Mouse (Mus musculus) left cerebral cortex, postnatal 4 days (tissue): ENCODE results near the gene Vps53. TPM values are rescaled to one million over a fixed set of nuclear protein-coding genes. Genes with fewer than 3 reads are reported as not detected.
"Not testable (repeated sequence)": the region's sequence is repeated elsewhere in the genome, so short reads cannot be mapped to it uniquely, and the experiment has no call there.

Experiments used
- DNase-seq: peaks from one replicate; pipeline ENCODE4 v3.0.0-alpha.2; 2022
- intact Hi-C: fragments of 180-260 bp; cut with DNase I; formaldehyde crosslinking; loops from one replicate; pipeline ENCODE4 v1.15.1; 2025
- total RNA-seq, 2 experiments: library from RNA; stranded (reverse); gene quantifications; 2 replicates each; pipeline ENCODE4 v1.2.3; 2021

Vps53 gene
- 10 to 100 TPM; 75.1 to 86.2 TPM for total RNA-seq

DNA sequence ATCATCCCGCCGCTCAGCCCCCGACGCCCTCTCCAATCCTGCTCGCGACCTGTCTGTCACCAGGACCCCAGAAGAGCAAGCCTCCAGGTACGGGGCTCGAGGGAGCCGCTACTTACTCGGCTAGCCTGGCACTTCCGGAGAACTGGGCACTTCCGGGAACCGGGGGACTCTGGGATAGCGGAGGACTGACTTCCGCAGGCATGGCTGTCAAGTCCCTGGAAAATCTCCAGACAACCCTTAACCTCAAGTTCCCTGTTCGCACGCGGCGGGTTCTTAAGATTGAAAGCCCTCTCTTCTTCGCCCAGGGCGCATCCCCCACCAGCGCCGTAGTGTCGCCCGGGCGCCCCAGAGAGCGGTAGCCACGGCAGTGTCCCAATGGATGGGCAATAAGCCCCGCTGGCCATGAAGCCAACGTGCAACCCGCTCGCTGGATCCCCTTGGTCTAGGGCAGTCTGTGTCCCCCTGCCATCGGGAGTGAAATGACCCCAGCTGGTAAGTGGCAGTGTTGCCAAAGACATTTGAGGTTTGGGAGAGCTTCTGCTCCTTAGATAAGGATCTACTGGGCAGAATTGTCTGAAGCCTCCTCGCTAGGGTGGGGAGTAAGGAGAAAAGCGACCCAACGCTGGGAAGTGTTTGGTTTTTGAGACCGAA, at the start of gene Vps53, which contains the start of gene Fam57a:
Vps53 (minus strand) TSS at position 153 of the 651 bp plus-strand sequence.
Fam57a (plus strand) TSS at position 177 of the 651 bp plus-strand sequence.
- intact Hi-C loops, result no loop called here
- DNase-seq, result peak; percentile 87

DNA sequence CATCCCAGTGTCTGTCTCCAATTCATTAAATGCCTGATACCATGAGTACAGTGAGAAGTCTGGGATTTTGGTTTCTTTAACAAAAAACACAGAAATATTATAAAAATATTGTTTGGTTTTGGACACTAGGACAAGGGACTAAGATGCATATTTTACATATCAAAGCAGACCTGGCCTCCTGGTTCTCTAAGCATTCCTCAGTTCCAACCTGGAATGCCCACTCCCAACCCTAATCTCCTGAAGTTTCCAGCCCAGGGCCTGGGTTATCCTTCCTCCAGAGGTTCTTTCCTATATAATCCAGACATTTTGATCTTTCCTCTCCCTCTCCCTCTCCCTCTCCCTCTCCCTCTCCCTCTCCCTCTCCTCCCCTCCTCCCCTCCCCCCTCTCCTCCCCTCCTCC, 45.6 kb upstream of the Vps53 start:
- intact Hi-C loops, result no loop called here
- no peak for DNase-seq

DNA sequence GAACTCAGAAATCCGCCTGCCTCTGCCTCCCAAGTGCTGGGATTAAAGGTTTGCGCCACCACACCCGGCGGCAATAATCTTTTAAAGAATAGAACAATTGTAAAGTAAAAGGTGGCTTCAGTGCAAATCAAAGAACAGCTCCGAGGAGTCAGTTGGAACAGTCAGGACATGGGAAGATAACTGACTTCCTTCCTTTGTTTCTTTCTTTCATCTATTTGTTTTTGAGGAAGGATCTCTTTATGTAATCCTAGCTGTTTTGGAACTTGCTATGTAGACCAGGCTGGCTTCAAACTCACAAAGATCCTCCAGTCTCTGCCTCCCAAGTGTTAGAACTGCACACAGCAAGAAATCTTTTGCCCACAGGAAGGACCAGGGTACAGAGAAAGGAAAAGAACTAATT, 45.2 kb upstream of the Vps53 start:
- no peak for DNase-seq
- intact Hi-C loops, result no loop called here

DNA sequence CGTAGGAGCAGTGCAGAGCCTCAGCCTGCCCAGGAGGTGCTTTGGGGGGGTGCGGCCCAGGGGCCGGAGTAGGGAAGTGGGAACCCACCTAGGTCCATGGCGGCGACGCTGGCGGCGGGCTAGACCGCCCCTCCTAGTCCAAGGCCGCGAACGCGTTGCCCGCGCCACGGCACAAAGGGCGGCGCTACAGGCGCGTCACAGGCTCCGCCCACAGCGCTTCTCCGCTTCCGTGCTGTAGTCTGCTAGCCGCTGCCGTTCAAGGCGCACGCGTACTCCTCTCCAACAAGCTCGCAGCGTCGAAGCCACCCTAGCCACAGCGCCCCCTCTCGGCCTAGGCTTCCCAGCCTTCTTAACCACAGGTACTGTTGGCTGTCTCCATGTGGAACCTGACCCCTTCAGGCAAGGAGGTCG, 37.9 kb upstream of the Vps53 start, which contains the start of the genes Dbil5 and Gemin4:
Dbil5 (plus strand) TSS at position 219 of the 411 bp plus-strand sequence.
Gemin4 (minus strand) TSS at position 275 of the 411 bp plus-strand sequence.
- DNase-seq, result peak; percentile 98
- intact Hi-C loops, result no loop called here

DNA sequence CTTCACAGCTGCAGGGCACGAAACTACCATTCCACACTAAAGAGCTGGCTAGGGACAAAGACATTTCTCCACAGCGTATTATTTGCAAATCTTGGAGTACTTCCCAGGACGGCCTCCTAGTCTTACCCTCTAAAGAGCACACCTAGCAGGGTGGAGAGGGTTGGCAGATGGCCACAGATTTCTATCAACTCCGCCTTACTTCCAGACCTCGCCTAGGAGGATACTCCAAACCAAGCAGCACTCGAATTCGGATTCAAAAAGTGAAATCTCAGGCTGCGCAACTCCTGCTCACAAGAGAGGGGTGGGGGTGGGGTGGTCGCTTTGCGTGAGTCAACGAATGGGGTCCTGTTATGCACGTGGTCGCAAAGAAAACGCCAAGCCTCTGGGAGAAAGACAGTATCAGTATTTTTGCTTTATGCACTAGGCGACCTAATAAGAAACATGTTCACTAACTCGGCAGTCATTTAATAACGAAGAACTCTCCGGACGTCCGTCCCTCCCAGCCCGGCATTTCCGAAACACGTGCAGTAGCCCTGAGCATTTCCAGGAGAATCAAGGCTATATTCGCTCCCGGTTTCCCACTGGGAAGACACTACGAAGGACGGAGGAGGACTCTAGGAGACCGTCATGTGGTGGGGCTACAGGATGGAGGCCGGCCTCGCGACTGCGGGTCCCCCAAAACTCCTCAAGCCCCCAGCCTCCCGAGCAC, 37.4 kb upstream of the Vps53 start:
- peak; percentile 15 for DNase-seq
- intact Hi-C loops, result no loop called here

DNA sequence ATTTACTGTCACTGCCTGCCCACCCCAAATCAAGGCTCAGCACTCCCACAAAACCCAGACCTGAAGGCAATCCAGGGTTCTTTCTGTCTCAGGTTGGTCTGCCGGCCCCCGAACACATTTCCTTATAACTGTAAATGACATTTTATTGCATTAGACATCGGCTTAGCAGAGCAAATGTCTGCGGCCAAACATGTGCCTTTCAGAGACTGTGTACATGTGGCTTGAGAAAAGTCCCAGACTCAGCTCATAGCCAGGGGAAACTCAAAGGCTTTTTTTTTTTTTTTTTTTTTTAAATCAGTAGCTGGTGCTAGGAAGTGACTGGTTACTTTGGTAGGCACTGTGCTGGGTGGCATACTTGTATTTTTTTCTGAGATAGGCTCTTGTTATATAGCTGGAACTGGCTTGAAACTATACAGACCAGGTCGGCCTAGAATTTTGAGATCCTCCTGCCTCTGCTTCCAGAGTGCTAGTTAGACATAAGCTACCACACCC, 36.6 kb upstream of the Vps53 start:
- intact Hi-C loops, result no loop called here
- no peak for DNase-seq

DNA sequence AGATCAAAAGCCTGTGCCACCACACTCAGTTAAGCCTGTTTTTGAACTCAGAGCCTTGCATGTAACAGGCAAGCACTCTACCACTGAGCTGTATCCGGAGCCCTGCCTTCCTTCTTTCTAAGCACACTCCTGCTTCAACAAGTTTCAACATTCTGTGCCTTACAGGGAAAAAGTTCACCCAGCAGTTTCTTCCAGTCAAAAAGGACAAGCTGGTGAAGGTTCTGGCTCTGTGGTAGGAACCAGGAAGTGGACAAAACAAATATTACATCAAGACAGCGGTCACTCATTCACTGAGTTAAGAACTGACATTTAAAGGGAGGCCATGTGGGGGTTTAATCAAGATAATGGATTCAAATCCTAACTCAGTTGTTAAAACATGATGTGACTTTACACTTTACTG, 35.6 kb upstream of the Vps53 start:
- DNase-seq, result no peak
- intact Hi-C loops, result no loop called here

DNA sequence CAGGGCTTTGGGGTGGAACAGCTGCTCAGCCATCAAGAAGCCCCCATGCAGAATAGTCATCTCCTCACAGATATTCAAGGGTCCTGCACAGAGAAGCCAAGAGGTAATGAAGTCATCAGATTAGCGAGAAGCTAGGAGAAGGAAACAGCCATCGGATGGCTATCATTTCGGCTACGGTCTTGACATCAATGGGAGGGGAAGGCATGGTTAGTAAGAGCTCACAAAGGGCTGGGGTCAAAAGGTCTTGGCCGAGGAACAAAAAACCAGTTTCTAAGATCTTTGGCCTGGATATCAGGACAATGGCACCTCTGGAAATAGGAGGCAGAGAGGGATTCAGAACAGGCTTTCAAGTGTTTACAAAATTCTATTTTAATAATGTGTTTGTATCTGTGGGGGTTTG, 34.4 kb upstream of the Vps53 start:
- intact Hi-C loops, result no loop called here
- DNase-seq, result no peak

DNA sequence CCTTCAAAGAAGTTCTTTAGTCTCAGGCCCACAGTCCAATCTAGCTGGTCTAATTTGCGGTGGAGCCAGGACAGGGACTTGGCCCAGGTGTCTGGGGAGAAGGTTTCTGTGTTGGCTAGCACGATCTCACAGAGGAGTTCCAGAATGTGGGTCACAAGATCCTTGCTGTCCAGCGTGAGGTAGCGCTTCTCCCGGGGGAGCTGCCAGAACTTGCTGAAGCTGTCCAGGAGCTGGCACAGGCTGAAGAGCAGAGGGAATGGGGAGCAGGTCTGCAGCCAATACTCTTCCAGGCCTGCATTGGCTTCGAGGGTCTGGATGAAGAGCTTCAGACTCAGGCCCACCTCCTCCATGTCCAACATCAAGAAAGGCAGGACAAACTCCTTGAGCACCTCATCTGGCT, 32.1 kb upstream of the Vps53 start:
- DNase-seq, intact Hi-C loops: not testable (repeated sequence)

DNA sequence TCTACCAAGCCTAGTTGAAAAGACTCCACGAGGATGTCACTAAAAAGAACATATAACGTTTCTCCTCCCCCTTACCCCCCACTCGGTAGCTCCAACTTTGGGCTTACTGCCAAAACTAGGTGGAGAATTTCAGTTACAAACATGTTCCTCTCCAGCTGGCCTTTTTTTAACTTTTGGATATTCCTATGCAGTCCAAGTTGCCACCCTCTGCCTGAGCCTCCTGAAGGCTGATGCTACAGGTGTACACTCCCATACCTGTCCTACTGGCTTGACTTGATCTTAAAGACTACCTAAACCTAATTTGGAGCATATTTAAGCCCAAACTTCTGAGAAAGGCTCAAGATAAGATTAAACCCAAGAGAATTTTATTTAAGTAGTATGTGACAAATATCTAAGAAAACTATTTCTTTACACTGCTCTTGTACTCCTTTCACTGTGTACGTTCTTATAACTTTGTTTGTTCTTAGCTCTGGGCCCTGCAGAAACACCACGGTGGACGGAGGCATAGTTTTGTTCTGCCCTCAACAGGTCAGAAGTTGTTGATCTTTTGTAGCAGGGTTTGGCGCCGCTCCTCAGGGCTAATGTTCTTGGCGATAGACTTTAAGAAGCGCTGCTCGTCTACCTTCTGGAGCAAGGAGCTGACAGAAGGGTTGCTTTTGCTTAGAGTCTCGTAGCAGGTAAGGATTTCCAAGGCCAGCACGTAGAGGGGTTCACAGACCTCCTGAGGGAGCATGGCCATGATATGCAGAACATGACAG, 31.0 kb upstream of the Vps53 start:
- intact Hi-C loops, result no loop called here
- DNase-seq, result no peak

DNA sequence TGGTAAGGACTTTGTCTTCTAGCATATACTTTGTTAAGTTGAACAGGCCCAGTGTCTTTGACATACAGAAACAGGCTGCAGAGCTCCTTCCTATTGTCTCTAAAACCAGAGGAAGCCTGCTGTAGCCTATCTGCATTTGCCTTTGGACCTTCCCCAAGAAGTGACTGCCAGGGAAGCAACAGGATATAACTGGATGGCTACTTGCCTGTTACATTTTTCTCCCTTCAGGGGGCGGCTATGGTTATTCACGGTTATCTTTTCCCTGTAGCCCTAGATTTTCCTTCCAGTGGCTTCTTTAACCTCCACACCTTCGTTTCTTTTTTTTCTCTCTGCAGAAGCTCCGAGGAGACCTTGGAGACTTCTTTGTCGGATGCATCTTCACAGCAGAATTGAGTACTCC, 27.3 kb upstream of the Vps53 start:
- DNase-seq, result no peak
- intact Hi-C loops, result no loop called here

DNA sequence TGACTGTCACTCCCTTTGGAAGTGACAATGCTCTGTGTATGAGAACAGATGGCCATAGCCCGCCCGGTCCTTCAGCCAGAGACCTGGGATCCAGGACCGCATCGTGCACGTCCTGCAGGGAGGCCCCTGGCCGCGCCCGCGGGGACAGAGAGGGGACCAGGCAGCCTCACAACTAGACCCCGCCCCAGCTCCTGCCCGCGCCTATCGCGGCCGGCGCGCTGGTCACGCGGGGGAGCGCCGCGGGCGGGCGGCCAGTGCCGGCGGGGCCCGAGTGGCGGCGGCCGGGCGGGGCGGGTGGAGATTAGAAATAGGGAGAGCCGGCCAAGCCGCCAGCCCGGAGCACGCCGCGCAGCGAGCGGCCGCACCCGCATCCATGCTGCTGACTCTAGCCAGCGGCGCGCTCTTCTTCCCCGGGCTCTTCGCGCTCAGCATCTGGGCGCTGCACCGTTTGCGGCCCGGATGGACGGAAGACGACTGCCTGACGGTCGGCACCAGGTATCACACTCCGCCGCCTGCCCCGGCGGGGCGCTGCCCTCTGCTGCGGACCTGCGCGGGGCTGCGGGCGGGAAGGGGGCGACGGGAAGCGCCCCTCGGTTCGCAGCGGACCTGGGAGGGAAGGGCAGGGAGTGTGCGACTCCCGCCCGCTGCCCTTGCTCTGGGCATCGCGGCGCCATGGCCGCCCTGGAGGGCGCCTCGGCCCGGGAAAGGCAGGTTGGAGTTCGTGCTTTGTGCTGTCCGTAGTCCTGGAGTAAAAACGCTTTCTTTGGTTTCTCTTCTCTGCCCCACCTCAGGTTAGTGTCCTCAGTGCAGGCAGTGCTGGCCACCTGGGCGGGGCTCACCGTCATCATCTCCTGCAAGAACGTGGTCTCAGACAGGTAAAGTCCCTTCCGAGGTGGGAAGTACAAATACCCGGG, 22.6 kb upstream of the Vps53 start:
- peak; percentile 88 for DNase-seq
- intact Hi-C loops, result no loop called here

DNA sequence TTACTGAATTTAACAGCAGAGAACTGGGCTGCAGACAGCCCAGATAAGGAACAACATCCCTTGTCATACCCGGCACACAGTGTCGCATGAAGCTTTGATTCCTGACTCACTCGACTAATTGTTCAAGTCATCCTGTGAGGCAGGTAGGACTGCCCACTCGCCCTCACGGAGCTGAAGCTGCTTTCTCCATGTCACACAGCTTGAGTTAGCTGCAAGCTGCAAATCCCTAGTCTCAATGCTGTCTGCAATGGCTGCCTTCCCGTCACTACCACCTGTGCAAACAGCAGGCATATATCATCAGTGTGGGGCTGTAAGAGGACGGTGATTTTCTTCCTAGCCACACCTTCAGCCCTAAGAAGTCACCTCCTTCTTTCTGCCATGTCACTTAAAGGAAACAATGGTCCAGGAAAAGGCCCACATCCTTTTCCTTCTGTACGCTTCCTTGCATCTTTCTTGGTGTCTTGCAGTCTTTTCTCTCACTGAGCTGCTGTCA, 17.6 kb upstream of the Vps53 start:
- no peak for DNase-seq
- intact Hi-C loops, result no loop called here

DNA sequence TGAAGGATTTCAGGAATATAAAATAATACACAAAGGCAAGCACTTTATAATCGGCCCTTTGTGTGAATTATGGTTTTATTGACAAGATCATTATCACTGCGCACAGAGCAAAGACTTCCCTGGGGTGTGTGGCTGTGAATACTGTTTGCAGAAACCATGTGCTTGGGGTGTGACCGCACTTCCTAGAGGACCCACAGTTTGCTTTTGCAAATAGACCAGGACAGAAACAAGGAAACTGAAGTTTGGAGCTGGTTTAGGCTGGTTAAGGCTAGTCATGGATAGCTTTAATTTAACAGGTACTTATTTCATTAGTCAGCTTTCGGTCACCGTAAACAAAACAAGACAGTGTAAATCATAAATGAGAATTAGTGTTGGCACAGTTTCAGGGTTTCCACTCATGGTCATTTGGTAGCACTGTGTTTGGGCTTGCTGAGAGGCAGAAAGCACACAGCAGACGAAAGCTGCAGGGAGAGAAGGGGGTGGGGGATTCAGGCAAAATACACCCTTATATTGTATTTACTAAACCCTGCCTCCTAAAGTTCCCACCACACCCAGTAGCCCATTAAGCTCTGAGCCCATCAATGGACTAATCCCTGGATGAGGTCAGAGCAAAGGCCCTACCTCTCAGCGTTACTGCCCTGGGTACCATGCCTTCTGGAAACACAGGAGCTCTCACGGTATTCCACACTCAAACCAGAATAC, 17.0 kb upstream of the Vps53 start:
- intact Hi-C loops, result no loop called here
- no peak for DNase-seq

DNA sequence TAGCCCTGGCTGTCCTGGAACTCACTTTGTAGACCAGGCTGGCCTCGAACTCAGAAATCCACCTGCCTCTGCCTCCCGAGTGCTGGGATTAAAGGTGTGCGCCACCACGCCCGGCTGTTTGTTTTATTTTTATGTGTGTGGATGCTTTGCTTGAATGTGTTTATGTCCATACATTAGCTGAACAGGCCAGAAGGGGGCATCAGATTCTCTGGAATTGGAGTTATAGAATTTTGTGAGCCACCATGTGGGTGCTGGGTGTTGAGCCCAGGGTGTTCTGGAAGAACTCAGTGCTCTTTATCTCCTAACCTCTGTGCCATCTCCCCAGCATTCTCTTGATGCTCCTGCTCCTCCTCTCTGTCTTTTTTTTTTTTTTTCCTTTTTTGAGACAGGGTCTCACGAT, 7.5 kb upstream of the Vps53 start:
- intact Hi-C loops, result no loop called here
- DNase-seq, result no peak

DNA sequence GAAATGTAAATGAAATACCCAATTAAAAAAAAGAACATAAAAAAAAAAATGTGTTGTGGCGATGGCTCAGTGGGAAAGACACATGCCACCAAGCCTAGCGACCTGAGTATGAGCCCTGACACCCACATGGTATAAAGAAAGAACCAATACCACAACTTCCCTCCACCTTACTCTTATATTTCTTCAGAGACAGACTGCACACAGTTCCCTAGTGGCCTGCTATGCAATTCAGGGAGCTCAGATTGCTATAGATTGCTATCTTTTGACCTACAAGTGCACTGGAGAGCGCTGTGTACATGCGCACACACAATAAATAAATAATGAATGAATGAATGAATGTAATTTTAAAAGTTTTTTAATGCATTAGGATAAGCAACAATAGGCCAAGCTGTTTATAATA, 4.3 kb upstream of the Vps53 start:
- no peak for DNase-seq
- intact Hi-C loops, result no loop called here

DNA sequence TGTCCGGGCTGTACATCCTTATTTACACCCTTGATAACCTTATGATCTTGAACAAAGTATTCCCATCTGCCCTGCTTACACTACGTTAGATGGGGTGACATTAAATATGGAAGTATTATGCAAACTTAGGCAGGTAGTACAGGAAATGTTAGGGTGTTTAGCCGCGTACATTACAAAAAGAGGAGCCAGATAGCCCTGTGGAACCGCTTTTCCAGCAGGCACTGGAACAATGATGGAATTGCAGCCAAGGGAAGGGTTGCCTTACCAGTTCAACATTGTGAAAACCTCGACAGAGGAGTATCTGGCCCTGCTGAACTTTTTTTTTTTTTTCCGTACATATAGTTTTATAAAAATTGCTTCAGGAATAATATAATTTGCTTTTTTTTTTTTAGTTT, 696 bp upstream of the Vps53 start:
- intact Hi-C loops, result no loop called here
- DNase-seq, result no peak

DNA sequence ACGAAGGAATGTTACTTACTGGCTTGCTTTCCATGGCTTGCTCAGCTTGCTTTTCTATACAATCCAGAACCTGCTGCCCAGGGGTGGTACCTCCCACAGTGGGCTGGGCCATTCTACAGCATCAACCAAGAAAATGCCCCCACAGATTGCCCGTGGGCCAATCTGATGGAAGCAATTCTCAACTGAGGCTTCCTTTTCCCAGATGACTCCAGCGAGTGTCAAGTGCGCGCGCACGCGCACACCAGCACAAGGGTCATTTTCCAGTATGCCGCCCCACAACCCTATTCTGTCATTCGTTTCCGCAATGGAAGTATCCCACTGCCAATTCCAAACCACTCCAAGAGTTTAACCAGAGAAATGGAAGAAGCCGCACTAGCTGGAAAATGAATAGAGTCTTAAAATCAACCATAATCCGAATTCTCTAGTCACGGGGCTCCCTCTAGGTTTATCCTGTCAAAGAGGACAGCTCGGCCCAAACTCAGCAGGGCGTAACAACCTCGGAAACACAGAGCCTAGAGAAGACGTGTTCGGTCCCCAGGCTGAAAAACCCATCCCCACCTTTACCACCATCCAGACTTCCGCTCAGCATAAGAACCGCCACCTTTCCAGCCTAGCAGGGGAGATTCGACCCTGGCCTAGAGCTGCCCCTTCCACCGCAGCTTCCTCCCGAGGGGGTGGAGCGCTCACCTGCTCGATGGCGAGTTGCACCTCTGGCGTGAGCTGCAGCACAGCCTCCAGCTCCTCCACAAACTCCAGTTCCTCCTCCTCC, 537 bp downstream of the Vps53 start:
- peak; percentile 31 for DNase-seq
- intact Hi-C loops, result no loop called here

DNA sequence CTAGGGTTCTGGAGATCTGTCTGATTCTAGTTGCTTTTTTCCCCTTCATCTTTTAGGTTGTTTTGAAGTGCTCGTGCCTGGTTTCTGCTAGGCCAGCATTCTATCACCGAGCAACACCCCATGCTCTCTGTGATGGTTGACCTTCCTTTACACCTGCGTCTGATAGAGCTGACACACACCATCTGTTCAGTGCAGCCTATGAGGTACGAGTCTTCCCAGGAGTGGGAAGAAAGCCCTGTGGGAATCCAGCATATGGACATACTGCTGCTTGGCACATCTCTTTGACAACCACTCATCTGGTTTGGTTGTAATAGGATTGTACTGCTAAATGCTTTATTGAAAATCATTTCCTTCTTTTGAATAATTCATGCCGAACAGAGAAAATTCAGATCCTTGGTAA, 9.2 kb downstream of the Vps53 start:
- no peak for DNase-seq
- intact Hi-C loops, result no loop called here
